Mouse (Mus musculus) bone marrow, adult 2 months (tissue): Measurements from ENCODE around the gene Lmbrd1. TPM values are rescaled to one million over a fixed set of nuclear protein-coding genes. Genes with fewer than 3 reads are reported as not detected.

Experiments
- H3K27ac ChIP-seq: fragments of 200-500 bp; 2 replicates; pipeline ENCODE4 v1.5.1; 2012; ENCODE audit warnings: low read depth, mild to moderate bottlenecking, control low read depth, inconsistent platforms, low read length; ENCODE audit not compliant: control insufficient read depth, poor library complexity, insufficient read depth
- H3K4me1 ChIP-seq: fragments of 200-500 bp; 2 replicates; pipeline ENCODE4 v1.6.1; 2011; ENCODE audit warnings: low read length; ENCODE audit not compliant: control insufficient read depth, insufficient read depth
- H3K4me3 ChIP-seq: fragments of 200-500 bp; replicated peaks from 2 replicates; pipeline ENCODE3; 2011; ENCODE audit warnings: mild to moderate bottlenecking, low read depth, low read length, control low read depth; ENCODE audit not compliant: control insufficient read depth
- CTCF ChIP-seq: fragments of 200-500 bp; IDR thresholded peaks from 2 replicates; pipeline ENCODE4 v1.5.1; 2011; ENCODE audit warnings: low read length, control low read depth; ENCODE audit not compliant: control insufficient read depth, insufficient read depth
- POLR2A ChIP-seq: fragments of 200-500 bp; IDR thresholded peaks from 2 replicates; pipeline ENCODE4 v1.6.1; 2011; ENCODE audit warnings: low read depth, mild to moderate bottlenecking, control low read depth, low read length, borderline replicate concordance; ENCODE audit not compliant: control insufficient read depth
- WGBS: fragments of 180-500 bp; shearing (Covaris S2); methylation state at CpG from one replicate; pipeline ENCODE4 v1.1.7; 2018; 5-methylcytosine and 5-hydroxymethylcytosine counted together
- polyA plus RNA-seq: library from polyadenylated mRNA; stranded (reverse); fragments of >200 nt; gene quantifications from 2 replicates; pipeline ENCODE4 v1.2.4, GENCODE M21; 2011; ENCODE audit warnings: low replicate concordance; ENCODE audit not compliant: missing spikeins, insufficient read depth, insufficient read length

The Lmbrd1 gene
- polyA plus RNA-seq, 1 experiment: 12.5 TPM

DNA sequence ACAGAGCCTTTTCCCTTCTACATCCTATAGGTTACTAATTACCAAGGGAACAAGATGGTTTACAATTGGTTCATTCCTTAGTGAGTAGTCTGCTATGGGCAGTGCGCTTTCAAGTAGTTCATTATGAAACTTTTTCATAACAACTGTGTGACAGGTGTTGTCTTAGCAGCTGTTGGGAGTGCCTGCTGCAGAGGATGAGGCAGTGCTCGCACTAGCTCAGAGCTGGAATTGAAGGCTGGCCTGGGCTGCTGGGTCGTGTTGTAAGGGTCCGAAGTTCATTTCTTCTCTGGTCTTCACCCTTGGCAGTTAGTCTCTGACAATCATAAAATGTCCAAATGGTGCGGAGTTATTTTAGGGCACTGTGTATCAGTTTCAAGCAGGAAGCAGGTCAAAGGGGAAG, 21.8 kb downstream of the Lmbrd1 start:
- Histone ChIP-seq H3K4me1 (peaks cover 1% of the 10 kb centered on the region; the same call in 1 of the 2 replicates), H3K4me3 (no peak overlapping the region), H3K27ac (no peak overlapping the region)
- WGBS: 75% methylated on average over 5 of the region's 5 CpGs
- no peak for TF ChIP-seq POLR2A
- TF ChIP-seq CTCF: no peak

DNA sequence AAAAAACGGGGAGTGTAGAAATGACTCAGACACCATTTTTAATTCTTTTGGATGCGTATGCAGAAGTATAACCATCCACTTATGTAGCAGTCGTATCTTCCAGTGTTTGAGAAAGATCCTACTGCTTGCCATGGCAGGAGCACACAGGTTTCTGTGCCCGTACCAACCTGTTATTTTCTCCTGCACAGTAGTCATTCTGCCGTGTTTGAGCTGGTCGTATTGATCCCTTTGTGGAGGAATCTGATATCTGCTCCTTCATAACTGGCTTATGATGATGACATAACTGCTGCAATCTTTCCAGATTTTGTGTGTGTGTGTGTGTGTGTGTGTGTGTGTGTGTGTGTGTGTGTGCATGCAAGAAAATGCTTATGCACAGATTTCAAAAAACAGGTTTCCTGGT, 25.4 kb downstream of the Lmbrd1 start:
- 76% methylated on average over 6 of the region's 6 CpGs for WGBS
- Histone ChIP-seq H3K4me1 (peaks cover 1% of the 10 kb centered on the region; the same call in 1 of the 2 replicates), H3K4me3 (no peak overlapping the region), H3K27ac (no peak overlapping the region)
- TF ChIP-seq CTCF (no peak), POLR2A (no peak)

DNA sequence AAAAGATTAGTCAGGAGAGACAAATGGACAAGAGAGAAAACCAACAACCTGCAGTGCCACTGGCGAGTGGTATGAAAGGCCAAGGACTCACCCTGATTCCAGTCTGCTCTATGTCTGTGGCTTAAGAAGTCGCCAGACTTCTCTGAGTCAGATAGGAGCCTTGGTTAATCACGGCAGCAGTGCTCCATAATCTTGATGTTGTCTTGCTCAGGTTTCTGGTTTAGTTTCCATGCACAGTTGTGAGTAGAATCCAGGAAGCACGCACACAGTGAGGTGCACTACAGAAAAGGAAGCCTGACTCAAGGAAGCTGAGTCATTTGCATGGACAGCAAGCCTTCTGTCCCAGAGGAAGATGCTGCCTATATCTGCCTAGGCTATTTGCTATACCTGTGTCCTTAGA, 37.9 kb downstream of the Lmbrd1 start:
- no peak overlapping the region for H3K27ac ChIP-seq
- 86% methylated on average over 4 of the region's 4 CpGs for WGBS
- no peaks in the 10 kb centered on the region for H3K4me1 ChIP-seq
- TF ChIP-seq CTCF (no peak), POLR2A (no peak)
- no peak overlapping the region for H3K4me3 ChIP-seq

DNA sequence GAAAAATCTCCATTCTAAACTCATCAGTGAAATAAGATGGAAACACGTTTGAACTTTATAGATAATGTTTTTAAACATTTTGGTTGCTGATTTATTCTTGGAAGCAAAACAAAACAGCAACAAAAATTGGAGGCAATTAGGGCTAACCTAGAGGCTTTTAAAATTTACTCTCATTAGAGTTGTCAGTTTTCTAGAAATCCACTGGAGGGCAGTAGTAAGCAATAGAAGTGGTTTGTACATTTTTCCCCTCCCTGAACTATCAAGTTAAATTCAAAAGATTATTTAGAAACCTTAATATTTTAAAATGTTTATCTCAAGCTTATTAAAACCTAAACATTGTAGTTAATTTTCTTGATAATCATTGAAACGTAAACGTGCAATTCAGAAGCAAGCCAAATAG, 41.2 kb downstream of the Lmbrd1 start:
- no peak overlapping the region for H3K27ac ChIP-seq
- H3K4me1 ChIP-seq: no peaks in the 10 kb centered on the region
- WGBS: 67% methylated on average over 3 of the region's 3 CpGs
- no peak for TF ChIP-seq CTCF
- H3K4me3 ChIP-seq: no peak overlapping the region

DNA sequence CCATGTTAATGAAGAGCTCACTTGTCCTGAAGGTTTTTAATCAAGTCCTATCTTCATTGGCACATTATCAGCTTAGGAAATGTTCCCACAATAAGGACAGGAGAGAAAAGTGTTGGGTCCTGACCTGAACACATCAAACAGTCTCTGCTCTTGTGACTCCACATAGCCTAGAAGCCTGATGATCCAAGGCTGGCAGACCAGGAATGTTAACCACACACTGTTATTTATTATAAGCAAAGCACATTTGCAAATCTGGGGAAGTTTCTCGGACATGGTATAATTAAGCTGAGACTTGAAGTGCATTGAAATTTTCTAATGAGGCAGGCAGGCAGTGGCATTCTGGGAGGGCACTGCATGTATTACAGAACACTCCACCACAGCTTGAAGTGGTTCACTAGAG, 41.8 kb downstream of the Lmbrd1 start:
- 91% methylated on average over 1 of the region's 1 CpGs for WGBS
- Histone ChIP-seq H3K4me3 (no peak overlapping the region), H3K4me1 (no peaks in the 10 kb centered on the region), H3K27ac (no peak overlapping the region)
- no peak for TF ChIP-seq CTCF
- no peak for TF ChIP-seq POLR2A

DNA sequence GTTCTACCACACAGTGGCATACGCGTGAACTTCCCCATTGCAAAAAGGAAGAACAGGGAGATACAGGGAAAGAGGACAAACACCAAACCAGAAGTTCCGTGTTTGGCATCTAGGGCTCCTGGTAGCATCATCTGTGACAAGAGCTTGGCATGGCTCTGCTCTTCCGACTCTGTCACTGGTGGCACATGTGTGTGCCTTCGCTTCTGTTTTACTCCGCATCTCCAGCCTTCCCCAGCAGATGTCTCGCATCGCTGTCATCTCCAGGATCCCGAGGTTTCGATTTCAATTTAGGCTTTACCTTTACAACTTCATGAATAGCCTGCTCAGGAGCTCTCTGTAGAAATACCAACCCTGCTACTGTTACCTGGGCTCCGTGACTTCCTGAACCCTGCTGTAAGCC, 51.4 kb downstream of the Lmbrd1 start:
- no peak overlapping the region for H3K27ac ChIP-seq
- WGBS: 92% methylated on average over 11 of the region's 11 CpGs
- TF ChIP-seq CTCF (no peak), POLR2A (no peak)
- H3K4me1 ChIP-seq: no peaks in the 10 kb centered on the region
- H3K4me3 ChIP-seq: no peak overlapping the region

DNA sequence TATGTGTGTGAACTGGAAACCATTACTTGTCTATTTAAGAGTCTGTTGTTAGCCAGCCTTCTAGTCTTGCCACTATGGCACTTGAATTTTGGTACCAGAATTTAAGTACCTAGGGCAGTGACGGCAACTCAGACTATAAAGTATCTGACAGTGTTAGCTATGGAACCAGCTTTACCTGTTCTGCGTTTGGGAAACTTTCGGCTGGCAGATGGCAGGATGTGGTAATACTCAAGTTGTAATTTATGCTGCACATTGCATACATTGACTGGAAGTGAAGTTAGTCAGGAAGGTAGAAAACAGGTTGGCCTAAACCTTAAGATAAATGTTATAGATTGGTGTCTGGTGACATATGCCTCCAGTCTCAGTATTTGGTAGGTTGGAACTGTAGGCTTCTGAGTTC, 53.9 kb downstream of the Lmbrd1 start:
- 89% methylated on average over 3 of the region's 3 CpGs for WGBS
- Histone ChIP-seq H3K27ac (no peak overlapping the region), H3K4me3 (no peak overlapping the region), H3K4me1 (no peaks in the 10 kb centered on the region)
- no peak for TF ChIP-seq POLR2A

DNA sequence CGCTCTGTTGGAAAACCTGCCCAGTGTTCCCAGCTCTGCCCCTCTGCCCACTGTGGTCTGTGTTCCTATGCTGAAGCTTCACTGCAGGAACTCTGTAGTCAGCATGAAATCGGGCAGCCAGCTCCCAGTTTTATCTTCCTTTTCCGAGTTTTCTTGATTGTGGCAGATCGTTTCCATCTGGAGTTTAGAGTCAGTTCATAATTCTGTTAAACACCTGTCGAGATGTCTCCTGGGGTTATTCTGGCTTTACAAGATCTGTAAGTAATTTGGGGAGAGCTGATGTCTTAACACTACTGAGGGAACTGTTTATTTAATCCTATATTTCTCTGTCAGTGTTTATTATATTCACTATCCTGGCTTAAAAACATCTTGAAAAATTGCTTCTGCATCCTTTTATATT, 56.4 kb downstream of the Lmbrd1 start:
- no peaks in the 10 kb centered on the region for H3K4me1 ChIP-seq
- no peak overlapping the region for H3K27ac ChIP-seq
- 85% methylated on average over 5 of the region's 5 CpGs for whole genome bisulfite sequencing
- TF ChIP-seq POLR2A (no peak), CTCF (no peak)
- no peak overlapping the region for H3K4me3 ChIP-seq

DNA sequence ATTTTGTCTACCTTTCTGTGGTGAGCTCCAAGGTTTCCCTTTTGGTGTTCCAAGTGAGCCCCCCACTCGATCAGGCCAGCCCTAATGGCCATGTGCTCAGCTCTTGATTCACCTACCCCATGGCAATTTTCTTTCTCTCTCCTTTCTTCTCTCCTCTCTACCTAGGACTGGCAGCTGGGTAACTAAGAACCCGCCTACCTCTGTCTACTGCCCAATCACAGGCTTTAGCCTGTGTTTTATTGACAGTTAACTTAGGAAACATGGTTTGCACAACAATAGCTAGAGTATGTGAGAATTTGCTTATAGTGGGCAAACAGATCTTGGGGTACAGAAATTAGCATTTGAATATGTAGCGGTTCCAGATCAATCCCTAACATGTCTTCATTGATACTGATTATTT, 62.5 kb downstream of the Lmbrd1 start:
- Histone ChIP-seq H3K27ac (no peak overlapping the region), H3K4me1 (no peaks in the 10 kb centered on the region), H3K4me3 (no peak overlapping the region)
- TF ChIP-seq POLR2A (no peak), CTCF (no peak)
- WGBS: 83% methylated on average over 3 of the region's 3 CpGs
